Mouse (Mus musculus): ENCODE measurements at regions not wholly inside any gene's neighbourhood (a gene's known extent, or its start where the extent isn't known, plus 50 kb on each side); places are given as distances from the start of the nearest gene placed in this dataset.

DNA sequence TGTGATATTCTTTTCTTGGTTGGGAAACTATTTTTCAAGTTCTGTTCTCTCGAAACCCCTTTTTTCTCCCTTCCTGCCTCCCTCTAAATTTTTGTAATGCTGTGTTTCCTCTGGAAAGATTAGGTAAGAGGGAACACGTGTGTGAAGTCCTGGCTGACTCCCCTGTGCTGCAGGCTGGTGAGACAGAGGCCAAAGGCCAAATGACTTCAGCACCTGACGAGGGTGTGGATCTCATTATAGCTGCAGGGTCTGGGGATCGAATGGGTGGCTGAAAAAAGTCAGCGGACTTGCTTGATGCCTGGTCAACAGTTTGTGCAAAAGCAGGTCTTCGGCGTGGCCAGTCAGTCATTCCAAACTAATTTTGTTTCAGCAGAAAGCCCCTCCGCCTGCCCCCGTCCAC lies 159.1 kb downstream of the En1 start:
- TF ChIP-seq EP300 (IDR thresholded peaks at IDR 0.05; ENCODE audit: low read depth) (no peak), CTCF (IDR thresholded peaks at IDR 0.05; ENCODE audit: low read depth) (no peak)
